Mouse (Mus musculus): ENCODE measurements around the gene Nosip. TPM values are rescaled to one million over a fixed set of nuclear protein-coding genes. Genes with fewer than 3 reads are reported as not detected.
"Not testable (repeated sequence)": the region's sequence is repeated elsewhere in the genome, so short reads cannot be mapped to it uniquely, and the experiment has no call there.

Nosip gene
- polyA plus RNA-seq, 1 experiment = 60.4 TPM

GRCm38 (mm10) chr7:45016761-45017160 is 45.5 kb upstream of the Nosip start:
- no peaks in the 10 kb centered on the region for H3K36me3 ChIP-seq (ENCODE audit: control insufficient read depth, insufficient read depth, low read length)
- WGBS = 1% methylated on average over 4 of the region's 4 CpGs
- peak overlapping the region; percentile 96 for H3K27ac ChIP-seq (ENCODE audit: insufficient read depth, low read depth, low read length)
- peak overlapping the region; percentile 43 for H3K4me3 ChIP-seq (ENCODE audit: insufficient read depth, low read depth, low read length)
- TF ChIP-seq CTCF (conservative IDR thresholded peaks at IDR 0.05; ENCODE audit: insufficient read depth, insufficient read length, low read depth, low read length) (no peak), POLR2A (IDR thresholded peaks at IDR 0.05; ENCODE audit: low read depth, low read length) (no peak)
- peaks cover 3% of the 10 kb centered on the region; the same call in 1 of the 2 replicates for H3K4me1 ChIP-seq (ENCODE audit: control insufficient read depth, insufficient read depth, low read length)
- H3K27me3 ChIP-seq (replicated peaks; ENCODE audit: control insufficient read depth, insufficient read depth, low read length) = no peaks in the 10 kb centered on the region
- DNase-seq = no peak

- under 1% methylated on average over 36 of the region's 36 CpGs for WGBS
- Histone ChIP-seq H3K27me3 (replicated peaks; ENCODE audit: control insufficient read depth, insufficient read depth, low read length) (no peaks in the 10 kb centered on the region), H3K27ac (ENCODE audit: insufficient read depth, low read depth, low read length) (peak within 1 kb of the TSS; percentile 96), H3K4me3 (ENCODE audit: insufficient read depth, low read depth, low read length) (peak within 1 kb of the TSS; percentile 51), H3K4me1 (ENCODE audit: control insufficient read depth, insufficient read depth, low read length) (peaks cover 3% of the 10 kb centered on the region; the same call in 1 of the 2 replicates), H3K36me3 (ENCODE audit: control insufficient read depth, insufficient read depth, low read length) (no peaks in the 10 kb centered on the region)
- DNase-seq = peak; percentile 99
- TF ChIP-seq POLR2A (IDR thresholded peaks at IDR 0.05; ENCODE audit: low read depth, low read length) = peak; percentile 47
- no peak for TF ChIP-seq CTCF (conservative IDR thresholded peaks at IDR 0.05; ENCODE audit: insufficient read depth, insufficient read length, low read depth, low read length)
Measured at GRCm38 (mm10) chr7:45017242-45018061, 44.8 kb upstream of the Nosip start, which contains the start of gene Rras. Rras (plus strand) TSS chr7:45017961.

GRCm38 (mm10) chr7:45019031-45019571 is 43.1 kb upstream of the Nosip start:
- TF ChIP-seq POLR2A (IDR thresholded peaks at IDR 0.05; ENCODE audit: low read depth, low read length) = no peak
- no peak for TF ChIP-seq CTCF (conservative IDR thresholded peaks at IDR 0.05; ENCODE audit: insufficient read depth, insufficient read length, low read depth, low read length)
- Histone ChIP-seq H3K4me1 (ENCODE audit: control insufficient read depth, insufficient read depth, low read length) (peaks cover 3% of the 10 kb centered on the region; the same call in 1 of the 2 replicates), H3K4me3 (ENCODE audit: insufficient read depth, low read depth, low read length) (peak overlapping the region; percentile 50), H3K27ac (ENCODE audit: insufficient read depth, low read depth, low read length) (peak overlapping the region; percentile 81), H3K27me3 (replicated peaks; ENCODE audit: control insufficient read depth, insufficient read depth, low read length) (no peaks in the 10 kb centered on the region), H3K36me3 (ENCODE audit: control insufficient read depth, insufficient read depth, low read length) (no peaks in the 10 kb centered on the region)
- peak; percentile 87 for DNase-seq
- WGBS = 32% methylated on average over 8 of the region's 8 CpGs

GRCm38 (mm10) chr7:45020225-45020624 is 42.0 kb upstream of the Nosip start:
- H3K27ac ChIP-seq (ENCODE audit: insufficient read depth, low read depth, low read length) = no peak overlapping the region
- no peak for DNase-seq
- peaks cover 3% of the 10 kb centered on the region; the same call in 1 of the 2 replicates for H3K4me1 ChIP-seq (ENCODE audit: control insufficient read depth, insufficient read depth, low read length)
- no peaks in the 10 kb centered on the region for H3K27me3 ChIP-seq (replicated peaks; ENCODE audit: control insufficient read depth, insufficient read depth, low read length)
- TF ChIP-seq POLR2A (IDR thresholded peaks at IDR 0.05; ENCODE audit: low read depth, low read length) (no peak), CTCF (conservative IDR thresholded peaks at IDR 0.05; ENCODE audit: insufficient read depth, insufficient read length, low read depth, low read length) (no peak)
- WGBS = 80% methylated on average over 9 of the region's 9 CpGs
- H3K4me3 ChIP-seq (ENCODE audit: insufficient read depth, low read depth, low read length) = no peak overlapping the region
- H3K36me3 ChIP-seq (ENCODE audit: control insufficient read depth, insufficient read depth, low read length) = no peaks in the 10 kb centered on the region

- 54% methylated on average over 5 of the region's 5 CpGs for WGBS
- TF ChIP-seq CTCF (conservative IDR thresholded peaks at IDR 0.05; ENCODE audit: insufficient read depth, insufficient read length, low read depth, low read length) = peak; percentile 25; the same call in 1 of the 2 replicates
- not testable (repeated sequence) for H3K36me3 ChIP-seq (ENCODE audit: control insufficient read depth, insufficient read depth, low read length); H3K4me3 ChIP-seq (ENCODE audit: insufficient read depth, low read depth, low read length); H3K4me1 ChIP-seq (ENCODE audit: control insufficient read depth, insufficient read depth, low read length); H3K27me3 ChIP-seq (replicated peaks; ENCODE audit: control insufficient read depth, insufficient read depth, low read length); DNase-seq; H3K27ac ChIP-seq (ENCODE audit: insufficient read depth, low read depth, low read length)
Measured at GRCm38 (mm10) chr7:45023711-45024110, 38.5 kb upstream of the Nosip start.

GRCm38 (mm10) chr7:45024281-45025248 is 37.7 kb upstream of the Nosip start:
- no peaks in the 10 kb centered on the region for H3K36me3 ChIP-seq (ENCODE audit: control insufficient read depth, insufficient read depth, low read length)
- H3K27me3 ChIP-seq (replicated peaks; ENCODE audit: control insufficient read depth, insufficient read depth, low read length) = no peaks in the 10 kb centered on the region
- no peak overlapping the region for H3K4me3 ChIP-seq (ENCODE audit: insufficient read depth, low read depth, low read length)
- 74% methylated on average over 15 of the region's 15 CpGs for WGBS
- H3K27ac ChIP-seq (ENCODE audit: insufficient read depth, low read depth, low read length) = no peak overlapping the region
- TF ChIP-seq POLR2A (IDR thresholded peaks at IDR 0.05; ENCODE audit: low read depth, low read length) (no peak), CTCF (conservative IDR thresholded peaks at IDR 0.05; ENCODE audit: insufficient read depth, insufficient read length, low read depth, low read length) (no peak)
- no peaks in the 10 kb centered on the region for H3K4me1 ChIP-seq (ENCODE audit: control insufficient read depth, insufficient read depth, low read length)
- no peak for DNase-seq
